8 mouse cellular contexts compared by ENCODE assay signal in the genomic region with DNA sequence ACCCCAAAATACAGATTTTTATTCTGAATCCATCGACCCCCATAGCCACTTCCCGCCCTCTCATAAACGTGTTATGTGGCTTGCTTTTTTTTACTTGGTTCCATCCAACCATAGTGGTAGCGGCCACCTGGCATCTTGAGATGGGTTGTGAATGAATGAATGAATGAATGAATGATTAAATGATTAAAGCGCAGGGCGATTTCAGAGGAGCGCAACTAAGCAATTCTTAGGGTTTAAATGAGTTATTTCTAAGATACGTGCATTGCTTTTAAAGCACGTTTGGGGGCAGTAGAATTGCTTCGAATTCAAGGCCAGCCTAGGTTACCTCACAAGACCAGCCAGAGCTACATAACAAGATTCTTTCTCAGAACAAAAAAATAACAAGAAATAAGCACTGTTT. TPM values are rescaled to one million over a fixed set of nuclear protein-coding genes. Genes with fewer than 3 reads are reported as not detected.
DNase-seq lines count a peak whose midpoint lies in the region; ATAC-seq and TF ChIP-seq lines count a peak whose summit lies in the region.

No protein-coding gene starts in this region.

- H3K27ac ChIP-seq in kidney, adult 2 months (ENCODE audit: insufficient read depth, low read depth, low read length), result no peak overlapping the region
- H3K27ac ChIP-seq in heart, postnatal 0 days (ENCODE audit: low read depth), result peak overlapping the region; percentile 84; the same call in 1 of the 2 replicates

- WGBS in kidney, adult 2 months, result 0% methylated on average over 10 of the region's 10 CpGs
- WGBS in heart, postnatal 0 days, result 14% methylated on average over 10 of the region's 10 CpGs

- DNase-seq in kidney, adult 2 months, result no peak
- DNase-seq in kidney, adult 18-20 months, result no peak
- peak; percentile 48 for DNase-seq in CD4-positive helper T cell, adult 2 months (ENCODE audit: low read depth, low spot score)
- peak; percentile 21 for DNase-seq in c-Kit-positive CD71-positive TER-119-positive erythroid progenitor cells, embryonic 14.5 days (ENCODE audit: low spot score)
- no peak for DNase-seq in heart, postnatal 0 days (ENCODE audit: low spot score)
- no peak for DNase-seq in urinary bladder, adult 2 months (ENCODE audit: low spot score)
- no peak for DNase-seq in gastrocnemius, postnatal 4 days (ENCODE audit: low spot score in 2 of 2)

- H3K27me3 ChIP-seq in kidney, adult 2 months (replicated peaks; ENCODE audit: control insufficient read depth, insufficient read depth, low read length), result no peaks in the 10 kb centered on the region
- no peaks in the 10 kb centered on the region for H3K27me3 ChIP-seq in heart, postnatal 0 days (ENCODE audit: control insufficient read depth, insufficient read depth, low read length)

- no peak for TF ChIP-seq POLR2A in kidney, adult 2 months (IDR thresholded peaks at IDR 0.05; ENCODE audit: low read depth, low read length)

- no peaks in the 10 kb centered on the region for H3K9me3 ChIP-seq in heart, postnatal 0 days (replicated peaks; ENCODE audit: control insufficient read depth, low read length)

- no peak for ATAC-seq in heart, postnatal 0 days (ENCODE audit: insufficient read depth, low read depth)
- ATAC-seq in megakaryocyte-erythroid progenitor cell, adult 5-6 weeks (replicated peaks; ENCODE audit: low FRiP score, low TSS enrichment, poor library complexity, severe bottlenecking), result peak; percentile 25; the same call in 1 of the 2 replicates

- H3K36me3 ChIP-seq in kidney, adult 2 months (ENCODE audit: control insufficient read depth, insufficient read depth, low read length), result peaks cover 2% of the 10 kb centered on the region; the same call in 1 of the 2 replicates
- peaks cover 13% of the 10 kb centered on the region; the same call in 1 of the 2 replicates for H3K36me3 ChIP-seq in heart, postnatal 0 days (replicated peaks; ENCODE audit: control insufficient read depth, insufficient read depth, low read length)

- peak overlapping the region; percentile 65 for H3K4me2 ChIP-seq in heart, postnatal 0 days (ENCODE audit: low read depth, low read length)

- TF ChIP-seq EP300 in heart, postnatal 0 days (IDR thresholded peaks at IDR 0.05; ENCODE audit: low read depth), result no peak

- H3K9ac ChIP-seq in heart, postnatal 0 days (replicated peaks; ENCODE audit: low read depth, low read length), result peak overlapping the region; percentile 59

- H3K4me1 ChIP-seq in kidney, adult 2 months (ENCODE audit: control insufficient read depth, insufficient read depth, low read length), result no peaks in the 10 kb centered on the region
- no peaks in the 10 kb centered on the region for H3K4me1 ChIP-seq in heart, postnatal 0 days (ENCODE audit: control insufficient read depth, insufficient read depth)

- H3K4me3 ChIP-seq in kidney, adult 2 months (ENCODE audit: insufficient read depth, low read depth, low read length), result peak overlapping the region; percentile 95
- peak overlapping the region; percentile 58 for H3K4me3 ChIP-seq in heart, postnatal 0 days (ENCODE audit: low read depth, low read length)

- no peak for TF ChIP-seq CTCF in kidney, adult 2 months (conservative IDR thresholded peaks at IDR 0.05; ENCODE audit: insufficient read depth, insufficient read length, low read depth, low read length)
- TF ChIP-seq CTCF in heart, postnatal 0 days (IDR thresholded peaks at IDR 0.05; ENCODE audit: low read depth), result no peak

RNA-seq across cellular contexts. Expression of a gene that starts 0.8 kb away (rescaled TPM):
- 8.6 and 9.6 TPM in 2 replicates for polyA plus RNA-seq in kidney, adult 2 months (2012; rRNA removed)
- total RNA-seq in heart, postnatal 0 days (2014; rRNA removed; ENCODE audit: low replicate concordance), result 15.3 and 20.6 TPM in 2 replicates
- 11.0 and 12.3 TPM in 2 replicates for polyA plus RNA-seq in heart, postnatal 0 days (2015; fragmentation: Nextera tagmentation; extraction: Ambion mirVana)
- 60.4 and 71.4 TPM in 2 replicates for total RNA-seq in megakaryocyte-erythroid progenitor cell, adult 5-6 weeks (2014; fragmentation: Nextera tagmentation)
- total RNA-seq in megakaryocyte-erythroid progenitor cell, adult 5-6 weeks (2017), result 88.3 and 89.1 TPM in 2 replicates
- 11.5 and 13.0 TPM in 2 replicates for polyA plus RNA-seq in urinary bladder, adult 2 months (2012; rRNA removed)
- 10 to 100 TPM; 29.7 to 34.1 TPM for total RNA-seq in gastrocnemius, postnatal 4 days (2021)

Comparison
In these comparisons a context has a peak if more than half of its experiments do, and no peak if none do; other contexts are left out.
1. DNase-seq: peak in CD4-positive helper T cell, adult 2 months (single experiment) and c-Kit-positive CD71-positive TER-119-positive erythroid progenitor cells, embryonic 14.5 days (single experiment); none in kidney, adult 2 months (single experiment), kidney, adult 18-20 months (single experiment), heart, postnatal 0 days (single experiment), urinary bladder, adult 2 months (single experiment) and gastrocnemius, postnatal 4 days (0 of 2).